Mouse (Mus musculus) intestine, embryonic 14.5 days (tissue): ENCODE results near the gene Ercc6l2. TPM values are rescaled to one million over a fixed set of nuclear protein-coding genes. Genes with fewer than 3 reads are reported as not detected.

ENCODE experiments used
- ATAC-seq: fragments of 200-750 bp; cut with Nextera tagmentation; replicated peaks from 2 replicates; pipeline ENCODE4 v1.8.0; 2017; ENCODE audit warnings: low read depth, moderate number of reproducible peaks, moderate TSS enrichment, moderate library complexity; ENCODE audit not compliant: low FRiP score, low TSS enrichment
- DNase-seq: peaks from one replicate; pipeline ENCODE4 v3.0.0-alpha.2; 2018; ENCODE audit warnings: low spot score
- H3K27ac ChIP-seq: fragments of 300-500 bp; sonication (generic); 2 replicates; pipeline ENCODE4 v1.5.1; 2014; ENCODE audit warnings: low read depth, mild to moderate bottlenecking, control low read depth
- H3K27me3 ChIP-seq: fragments of 300-500 bp; sonication (generic); replicated peaks from 2 replicates; pipeline ENCODE4 v1.6.1; 2014; ENCODE audit warnings: low read length, control low read depth; ENCODE audit not compliant: control insufficient read depth, insufficient read depth
- H3K36me3 ChIP-seq: fragments of 300-500 bp; sonication (generic); 2 replicates; pipeline ENCODE4 v1.6.1; 2014; ENCODE audit warnings: low read length, control low read depth; ENCODE audit not compliant: control insufficient read depth, insufficient read depth
- H3K4me1 ChIP-seq: fragments of 300-500 bp; sonication (generic); replicated peaks from 2 replicates; pipeline ENCODE4 v1.6.1; 2014; ENCODE audit warnings: low read length, control low read depth, mixed read lengths; ENCODE audit not compliant: control insufficient read depth, insufficient read depth
- H3K4me2 ChIP-seq: fragments of 300-500 bp; sonication (generic); 2 replicates; pipeline ENCODE4 v1.6.1; 2014; ENCODE audit warnings: low read length
- H3K4me3 ChIP-seq: fragments of 300-500 bp; sonication (generic); 2 replicates; pipeline ENCODE4 v1.5.1; 2014; ENCODE audit warnings: low read depth, low read length, control low read depth, mixed read lengths
- H3K9ac ChIP-seq: fragments of 300-500 bp; sonication (generic); 2 replicates; pipeline ENCODE4 v1.6.1; 2014; ENCODE audit warnings: mild to moderate bottlenecking, low read length
- H3K9me3 ChIP-seq: fragments of 300-500 bp; sonication (generic); 2 replicates; pipeline ENCODE4 v1.6.1; 2016; ENCODE audit warnings: low read length, control low read depth; ENCODE audit not compliant: control insufficient read depth
- WGBS: fragments of 180-500 bp; shearing (Covaris S2); extraction: QIAGEN DNeasy Blood & Tissue Kit; methylation state at CpG from one replicate; pipeline ENCODE4 v1.1.7; 2014; 5-methylcytosine and 5-hydroxymethylcytosine counted together
- polyA plus RNA-seq: library from polyadenylated mRNA; unstranded; fragments of >200 nt; fragmentation: Nextera tagmentation; extraction: Ambion mirVana; gene quantifications from 2 replicates; pipeline ENCODE4 v1.2.1, GENCODE M21; 2014

The Ercc6l2 gene
- polyA plus RNA-seq, 1 experiment from 2014 or later = 25.8 TPM

DNA sequence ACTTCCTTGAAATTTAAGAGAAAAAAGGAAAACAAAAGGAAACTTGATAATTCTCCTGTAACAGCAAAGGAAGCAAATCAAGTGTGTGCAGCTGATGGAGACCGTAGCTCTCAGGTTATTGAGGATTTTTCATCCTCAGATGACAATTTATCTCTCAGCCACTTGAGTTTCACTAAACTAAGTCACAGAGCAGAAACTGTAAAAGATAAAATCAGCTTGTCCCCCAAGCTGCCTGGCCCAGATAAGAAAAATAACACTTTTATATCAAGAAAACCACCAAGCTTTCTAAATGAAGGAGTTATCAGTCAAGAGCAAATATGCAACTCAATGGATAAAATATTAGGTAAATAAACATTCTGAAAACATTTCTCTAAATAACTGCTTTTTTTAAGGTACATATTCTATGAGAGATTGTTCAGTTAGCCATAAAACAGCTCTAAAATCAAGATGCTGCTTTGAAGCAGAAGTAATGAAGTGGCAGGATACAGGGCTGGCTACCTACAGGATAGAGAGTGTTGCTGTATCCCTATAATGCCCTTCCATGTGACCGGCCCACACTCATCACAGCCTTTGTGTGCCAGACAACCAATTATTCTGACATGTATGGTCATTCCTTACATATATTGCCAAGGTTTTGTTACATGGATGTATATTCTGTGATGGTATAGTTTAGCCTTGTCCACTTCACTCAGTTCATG is 57.7 kb downstream of the Ercc6l2 start:
- H3K9me3 ChIP-seq = no peaks in the 10 kb centered on the region
- H3K4me1 ChIP-seq = no peaks in the 10 kb centered on the region
- no peak for ATAC-seq
- no peak overlapping the region for H3K27ac ChIP-seq
- H3K4me3 ChIP-seq = no peak overlapping the region
- H3K36me3 ChIP-seq = peaks cover 35% of the 10 kb centered on the region
- H3K27me3 ChIP-seq = no peaks in the 10 kb centered on the region
- WGBS = 84% methylated on average over 2 of the region's 2 CpGs
- no peak for DNase-seq
- no peak overlapping the region for H3K4me2 ChIP-seq
- H3K9ac ChIP-seq = no peak overlapping the region

DNA sequence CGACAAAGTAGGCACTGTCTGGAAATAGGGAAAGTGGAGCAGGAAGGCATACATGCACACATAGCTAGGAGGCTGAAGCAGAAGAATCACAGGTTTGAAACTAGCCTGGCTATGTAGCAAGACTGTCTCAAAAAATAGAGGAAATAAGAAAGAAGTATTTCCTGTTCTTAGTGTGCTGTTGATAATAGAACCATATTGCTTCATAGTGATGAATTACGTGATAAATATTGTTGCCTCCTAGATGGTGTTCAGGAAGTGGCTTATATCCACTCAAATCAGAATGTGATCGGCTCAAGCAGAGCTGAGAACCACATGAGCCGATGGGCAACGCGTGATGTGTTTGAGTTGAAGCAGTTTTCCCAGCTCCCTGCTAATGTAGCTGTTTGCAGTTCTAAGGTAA is 62.1 kb downstream of the Ercc6l2 start:
- Histone ChIP-seq H3K4me2 (no peak overlapping the region), H3K9me3 (no peaks in the 10 kb centered on the region), H3K27me3 (no peaks in the 10 kb centered on the region), H3K4me1 (peaks cover 7% of the 10 kb centered on the region; the same call in 1 of the 2 replicates), H3K4me3 (no peak overlapping the region), H3K27ac (no peak overlapping the region), H3K9ac (no peak overlapping the region), H3K36me3 (peaks cover 11% of the 10 kb centered on the region)
- no peak for DNase-seq
- ATAC-seq = no peak
- 86% methylated on average over 6 of the region's 6 CpGs for WGBS

DNA sequence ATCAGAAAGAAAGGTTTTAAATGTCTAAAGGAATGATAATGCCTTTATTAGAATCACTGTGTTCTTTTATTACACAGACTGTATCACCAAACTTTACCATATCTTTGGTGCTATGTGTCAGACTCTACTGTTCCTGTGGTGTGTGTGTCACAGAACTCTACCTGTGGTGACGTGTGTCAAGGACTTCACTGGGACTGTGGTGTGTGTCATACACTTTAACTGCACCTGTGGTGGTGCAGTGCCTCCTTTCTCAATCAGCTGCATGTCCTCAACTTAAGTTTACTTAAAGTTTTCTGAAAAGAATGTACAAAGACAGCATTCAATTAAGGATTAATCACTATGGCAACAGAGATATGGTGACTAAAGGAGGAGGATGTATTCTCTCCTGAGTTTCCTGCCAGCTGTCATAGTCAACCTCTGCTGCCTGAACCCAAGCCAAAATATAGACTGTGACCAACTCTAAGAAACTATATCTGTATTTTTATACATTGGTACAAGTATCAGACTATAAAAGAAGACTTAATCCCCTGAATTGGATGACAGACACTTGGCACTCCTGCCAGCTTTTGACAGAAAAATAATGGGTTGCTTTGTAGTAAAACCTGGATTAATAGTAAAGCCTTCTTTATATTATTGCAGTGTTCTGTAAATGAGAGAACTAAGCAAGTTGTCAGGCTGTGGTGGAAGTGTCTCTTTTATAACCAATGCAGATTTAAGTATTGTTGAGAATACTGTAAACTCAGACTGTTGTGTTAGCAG is 64.2 kb downstream of the Ercc6l2 start:
- WGBS = 49% methylated on average over 1 of the region's 1 CpGs
- no peak for DNase-seq

DNA sequence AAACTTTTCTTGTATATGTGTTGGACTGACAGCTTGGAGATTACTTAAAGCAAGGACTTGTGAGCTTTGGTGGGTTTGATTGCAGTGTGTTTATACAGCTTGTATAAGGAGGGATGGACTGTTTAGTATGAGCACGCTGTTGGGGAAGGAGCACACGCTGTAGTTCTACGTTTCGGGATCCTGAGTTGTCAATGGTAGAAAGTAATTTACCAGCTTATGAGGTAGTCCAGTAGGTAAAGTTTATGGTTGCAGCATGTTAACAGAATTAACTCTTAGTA is 64.8 kb downstream of the Ercc6l2 start:
- WGBS = 38% methylated on average over 4 of the region's 4 CpGs
- ATAC-seq (no peak), DNase-seq (no peak)
- no peak overlapping the region for H3K4me3 ChIP-seq
- H3K9me3 ChIP-seq = no peaks in the 10 kb centered on the region
- H3K4me1 ChIP-seq = peaks cover 7% of the 10 kb centered on the region; the same call in 1 of the 2 replicates
- no peak overlapping the region for H3K9ac ChIP-seq
- H3K27me3 ChIP-seq = no peaks in the 10 kb centered on the region
- H3K36me3 ChIP-seq = no peaks in the 10 kb centered on the region
- H3K27ac ChIP-seq = no peak overlapping the region
- no peak overlapping the region for H3K4me2 ChIP-seq

More for the DNA sequence above, 64.2 kb downstream of the Ercc6l2 start:
- Histone ChIP-seq H3K36me3 (no peaks in the 10 kb centered on the region), H3K27me3 (no peaks in the 10 kb centered on the region), H3K9ac (no peak overlapping the region), H3K4me2 (no peak overlapping the region), H3K4me1 (peaks cover 7% of the 10 kb centered on the region; the same call in 1 of the 2 replicates), H3K4me3 (no peak overlapping the region), H3K27ac (no peak overlapping the region), H3K9me3 (no peaks in the 10 kb centered on the region)
- ATAC-seq = no peak

DNA sequence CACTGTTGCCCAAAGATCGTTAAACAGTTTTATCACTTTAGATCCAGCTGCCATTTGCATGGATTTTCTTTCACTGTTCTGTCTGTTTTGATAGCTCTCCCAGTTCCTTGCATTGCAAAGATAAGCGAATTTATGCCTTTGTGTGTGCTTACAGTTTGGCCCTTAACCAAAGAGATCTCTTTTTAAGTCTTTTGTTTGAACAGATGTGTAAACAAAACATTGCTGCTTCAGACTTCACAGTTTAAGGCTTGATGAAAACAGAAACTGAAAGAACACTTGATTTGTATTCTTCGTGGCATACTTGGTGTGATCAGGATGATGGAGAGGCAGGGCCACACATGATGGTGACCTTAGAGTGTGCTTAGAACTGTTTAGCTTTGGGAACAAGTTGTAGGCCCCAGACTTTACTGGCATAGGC is 70.5 kb downstream of the Ercc6l2 start:
- Histone ChIP-seq H3K4me3 (no peak overlapping the region), H3K9me3 (no peaks in the 10 kb centered on the region), H3K36me3 (no peaks in the 10 kb centered on the region; the same call in 1 of the 2 replicates), H3K4me1 (no peaks in the 10 kb centered on the region), H3K9ac (no peak overlapping the region), H3K4me2 (no peak overlapping the region), H3K27ac (0 out of 2 replicates have a peak overlapping the region, but pooled peaks have one; percentile 19), H3K27me3 (no peaks in the 10 kb centered on the region)
- no peak for DNase-seq
- 48% methylated on average over 3 of the region's 3 CpGs for WGBS
- no peak for ATAC-seq

DNA sequence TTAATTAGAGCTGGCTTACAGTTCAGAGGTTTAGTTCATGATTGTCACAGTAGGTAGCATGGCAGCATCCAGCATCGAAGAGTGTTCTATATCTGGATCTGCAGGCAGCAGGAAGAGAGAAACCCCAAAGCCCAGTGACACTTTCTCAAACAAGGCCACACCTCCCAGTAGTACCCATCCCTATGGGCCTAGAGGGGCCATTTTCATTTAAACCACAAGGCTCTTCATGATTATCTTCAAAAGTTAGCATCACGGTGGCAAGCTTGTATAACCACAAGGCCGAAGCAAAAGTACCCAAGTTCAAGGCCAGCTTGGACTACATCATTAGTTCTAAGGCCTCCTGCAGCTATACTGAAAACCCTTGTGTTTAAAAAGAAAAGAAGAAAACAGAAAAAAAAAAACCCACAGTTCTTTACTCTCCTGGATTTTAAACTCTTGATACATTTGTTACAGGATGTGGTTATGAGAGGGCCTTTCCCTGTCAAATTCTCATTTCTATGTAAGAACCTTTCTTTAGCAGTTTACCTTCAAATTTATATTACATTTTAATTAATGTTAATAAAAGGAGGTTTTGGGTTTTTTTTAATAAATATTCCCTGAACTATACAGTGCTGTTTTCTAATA is 71.5 kb downstream of the Ercc6l2 start:
- H3K36me3 ChIP-seq = no peaks in the 10 kb centered on the region; the same call in 1 of the 2 replicates
- no peak overlapping the region for H3K4me3 ChIP-seq
- H3K27ac ChIP-seq = no peak overlapping the region
- no peak overlapping the region for H3K9ac ChIP-seq
- H3K9me3 ChIP-seq = no peaks in the 10 kb centered on the region
- no peaks in the 10 kb centered on the region for H3K4me1 ChIP-seq
- DNase-seq (no peak), ATAC-seq (no peak)
- 96% methylated on average over 3 of the region's 3 CpGs for WGBS
- H3K4me2 ChIP-seq = no peak overlapping the region
- no peaks in the 10 kb centered on the region for H3K27me3 ChIP-seq

DNA sequence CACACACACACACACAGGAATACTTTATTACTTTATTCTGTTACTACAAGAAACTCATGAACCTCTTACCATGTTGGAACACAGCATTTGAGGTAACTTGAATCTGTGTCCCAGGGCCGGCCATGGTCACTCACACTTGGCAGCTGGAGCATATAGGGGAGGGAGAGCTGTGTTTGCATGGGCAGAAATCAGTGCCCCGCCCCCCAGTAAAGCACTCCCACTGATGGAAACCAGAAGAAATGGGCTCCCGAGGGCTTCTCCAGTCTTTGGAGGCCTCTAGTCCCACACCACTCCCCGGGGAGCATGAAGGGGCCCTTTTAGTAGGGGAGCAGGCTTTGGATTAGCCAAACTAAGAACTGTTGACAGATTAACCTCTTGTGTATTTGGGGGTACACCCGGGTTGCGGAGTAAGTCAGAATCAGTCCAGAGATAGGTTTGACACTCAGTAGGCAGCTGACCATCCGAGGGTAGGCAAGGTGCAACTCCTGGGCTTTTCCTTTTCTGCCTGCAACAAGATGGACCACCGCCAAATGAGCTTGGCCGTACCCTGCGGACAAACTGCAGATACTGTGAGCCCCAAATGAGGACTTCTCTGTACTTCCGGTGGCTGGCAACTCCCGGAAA is 85.8 kb downstream of the Ercc6l2 start:
- H3K9me3 ChIP-seq = no peaks in the 10 kb centered on the region
- H3K36me3 ChIP-seq = 0 out of 2 replicates have a peak, but pooled peaks cover 7% of the 10 kb centered on the region
- 0 out of 2 replicates have a peak, but pooled peaks have one; percentile 40 for ATAC-seq
- H3K4me2 ChIP-seq = peak overlapping the region; percentile 50
- no peak overlapping the region for H3K4me3 ChIP-seq
- no peak overlapping the region; the same call in 1 of the 2 replicates for H3K27ac ChIP-seq
- no peak for DNase-seq
- peaks cover 19% of the 10 kb centered on the region for H3K4me1 ChIP-seq
- WGBS = 31% methylated on average over 12 of the region's 12 CpGs
- H3K27me3 ChIP-seq = no peaks in the 10 kb centered on the region
- no peak overlapping the region for H3K9ac ChIP-seq

DNA sequence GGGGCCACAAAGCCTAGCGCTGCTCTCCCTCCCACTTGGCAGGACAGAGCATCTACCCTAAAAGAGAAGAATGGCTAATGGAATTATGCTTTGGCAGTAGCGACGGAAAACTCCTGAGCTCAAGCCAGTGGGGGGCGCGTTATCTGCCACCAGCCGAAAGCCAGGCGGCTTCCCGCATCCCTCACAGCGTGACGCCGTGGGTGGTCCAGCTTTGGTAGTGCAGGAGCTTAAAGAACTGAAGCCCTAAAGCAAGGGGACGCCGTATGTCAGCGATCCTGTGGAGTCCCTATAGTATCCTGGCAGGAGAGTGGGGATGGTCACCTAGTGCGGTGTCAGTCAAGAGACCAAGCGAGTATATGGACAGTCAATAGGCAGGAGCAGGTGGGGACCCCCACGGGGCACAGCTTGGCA is 86.3 kb downstream of the Ercc6l2 start:
- DNase-seq (peak; percentile 81), ATAC-seq (0 out of 2 replicates have a peak, but pooled peaks have one; percentile 62)
- peaks cover 19% of the 10 kb centered on the region for H3K4me1 ChIP-seq
- no peaks in the 10 kb centered on the region for H3K27me3 ChIP-seq
- 11% methylated on average over 17 of the region's 17 CpGs for WGBS
- H3K36me3 ChIP-seq = 0 out of 2 replicates have a peak, but pooled peaks cover 7% of the 10 kb centered on the region
- H3K4me3 ChIP-seq = peak overlapping the region; percentile 7
- H3K9ac ChIP-seq = peak overlapping the region; percentile 45
- peak overlapping the region; percentile 70 for H3K27ac ChIP-seq
- H3K4me2 ChIP-seq = peak overlapping the region; percentile 50
- H3K9me3 ChIP-seq = no peaks in the 10 kb centered on the region
